Mouse (Mus musculus) embryonic facial prominence, embryonic 13.5 days (tissue): ENCODE data around the gene Radil. TPM values are rescaled to one million over a fixed set of nuclear protein-coding genes. Genes with fewer than 3 reads are reported as not detected.

Experiments used
- ATAC-seq: fragments of 200-750 bp; cut with Nextera tagmentation; 2 replicates; pipeline ENCODE4 v1.8.0; 2017; ENCODE audit warnings: low read depth; ENCODE audit not compliant: insufficient number of reproducible peaks, insufficient read depth, low FRiP score, low TSS enrichment
- H3K27ac ChIP-seq: fragments of 300-500 bp; sonication (generic); 2 replicates; pipeline ENCODE4 v1.5.1; 2015; ENCODE audit warnings: moderate library complexity, mild to moderate bottlenecking, inconsistent platforms
- H3K27me3 ChIP-seq: fragments of 300-500 bp; sonication (generic); 2 replicates; pipeline ENCODE4 v1.6.1; 2015; ENCODE audit warnings: mild to moderate bottlenecking, inconsistent platforms
- H3K36me3 ChIP-seq: fragments of 300-500 bp; sonication (generic); 2 replicates; pipeline ENCODE4 v1.6.1; 2015; ENCODE audit warnings: mild to moderate bottlenecking, inconsistent platforms
- H3K4me1 ChIP-seq: fragments of 300-500 bp; sonication (generic); 2 replicates; pipeline ENCODE4 v1.6.1; 2015; ENCODE audit warnings: inconsistent platforms
- H3K4me2 ChIP-seq: fragments of 300-500 bp; sonication (generic); 2 replicates; pipeline ENCODE4 v1.6.1; 2015; ENCODE audit warnings: moderate library complexity, mild to moderate bottlenecking, inconsistent platforms
- H3K4me3 ChIP-seq: fragments of 300-500 bp; sonication (generic); 2 replicates; pipeline ENCODE4 v1.5.1; 2015; ENCODE audit warnings: mild to moderate bottlenecking, inconsistent platforms
- H3K9ac ChIP-seq: fragments of 300-500 bp; sonication (generic); 2 replicates; pipeline ENCODE4 v1.6.1; 2015; ENCODE audit warnings: mild to moderate bottlenecking, inconsistent platforms
- H3K9me3 ChIP-seq: fragments of 300-500 bp; sonication (generic); 2 replicates; pipeline ENCODE4 v1.6.1; 2016; ENCODE audit warnings: inconsistent platforms
- WGBS: fragments of 180-500 bp; shearing (Covaris S2); methylation state at CpG from one replicate; pipeline ENCODE4 v1.1.7; 2015; ENCODE audit warnings: mixed read lengths; 5-methylcytosine and 5-hydroxymethylcytosine counted together
- polyA plus RNA-seq: library from polyadenylated mRNA; unstranded; fragments of >200 nt; fragmentation: Nextera tagmentation; extraction: Ambion mirVana; gene quantifications from 2 replicates; pipeline ENCODE4 v1.2.1, GENCODE M21; 2015

Radil gene
- polyA plus RNA-seq: 6.0 and 8.0 TPM in 2 replicates

- WGBS: 3% methylated on average over 80 of the region's 80 CpGs
- Histone ChIP-seq H3K4me1 (peaks cover 35% of the 10 kb centered on the region), H3K4me2 (peak within 1 kb of the TSS; percentile 99), H3K4me3 (peak within 1 kb of the TSS; percentile 68), H3K27ac (peak within 1 kb of the TSS; percentile 83), H3K36me3 (no peaks in the 10 kb centered on the region), H3K9me3 (no peaks in the 10 kb centered on the region), H3K9ac (peak within 1 kb of the TSS; percentile 70), H3K27me3 (no peaks in the 10 kb centered on the region)
- ATAC-seq: peak; percentile 74
These were observed at the start of gene Radil for GRCm38 (mm10) chr5:142550706-142551652. Gene Radil (minus strand): TSS chr5:142551098.

GRCm38 (mm10) chr5:142597648-142598390 is 46.9 kb upstream of the Radil start:
- Histone ChIP-seq H3K36me3 (no peaks in the 10 kb centered on the region), H3K4me3 (no peak overlapping the region), H3K9ac (no peak overlapping the region), H3K4me1 (peaks cover 8% of the 10 kb centered on the region; the same call in 1 of the 2 replicates), H3K9me3 (no peaks in the 10 kb centered on the region), H3K27me3 (no peaks in the 10 kb centered on the region), H3K27ac (no peak overlapping the region), H3K4me2 (no peak overlapping the region)
- no peak for ATAC-seq
- whole genome bisulfite sequencing: 63% methylated on average over 6 of the region's 6 CpGs

- Histone ChIP-seq H3K4me3 (no peak overlapping the region), H3K4me1 (peaks cover 8% of the 10 kb centered on the region; the same call in 1 of the 2 replicates), H3K9ac (no peak overlapping the region), H3K4me2 (no peak overlapping the region), H3K36me3 (no peaks in the 10 kb centered on the region), H3K27me3 (no peaks in the 10 kb centered on the region), H3K9me3 (no peaks in the 10 kb centered on the region), H3K27ac (no peak overlapping the region)
- ATAC-seq: no peak
- 86% methylated on average over 6 of the region's 6 CpGs for WGBS
These were observed 45.8 kb upstream of the Radil start for GRCm38 (mm10) chr5:142596723-142597122.

GRCm38 (mm10) chr5:142595698-142596097 is 44.8 kb upstream of the Radil start:
- Histone ChIP-seq H3K4me2 (no peak overlapping the region), H3K9me3 (no peaks in the 10 kb centered on the region), H3K36me3 (no peaks in the 10 kb centered on the region), H3K4me1 (peaks cover 8% of the 10 kb centered on the region; the same call in 1 of the 2 replicates), H3K27me3 (no peaks in the 10 kb centered on the region), H3K4me3 (no peak overlapping the region), H3K9ac (no peak overlapping the region), H3K27ac (no peak overlapping the region)
- WGBS: 76% methylated on average over 3 of the region's 3 CpGs
- ATAC-seq: no peak

GRCm38 (mm10) chr5:142590953-142591616 is 40.2 kb upstream of the Radil start:
- Histone ChIP-seq H3K27ac (no peak overlapping the region), H3K4me3 (no peak overlapping the region), H3K9ac (no peak overlapping the region), H3K4me1 (peaks cover 8% of the 10 kb centered on the region; the same call in 1 of the 2 replicates), H3K27me3 (no peaks in the 10 kb centered on the region), H3K4me2 (no peak overlapping the region), H3K36me3 (no peaks in the 10 kb centered on the region), H3K9me3 (no peaks in the 10 kb centered on the region)
- 82% methylated on average over 6 of the region's 6 CpGs for WGBS
- no peak for ATAC-seq

GRCm38 (mm10) chr5:142583616-142584126 is 32.8 kb upstream of the Radil start:
- Histone ChIP-seq H3K27ac (no peak overlapping the region), H3K36me3 (no peaks in the 10 kb centered on the region), H3K9ac (no peak overlapping the region), H3K4me1 (0 out of 2 replicates have a peak, but pooled peaks cover 3% of the 10 kb centered on the region), H3K4me3 (no peak overlapping the region), H3K27me3 (0 out of 2 replicates have a peak, but pooled peaks cover 3% of the 10 kb centered on the region), H3K9me3 (0 out of 2 replicates have a peak, but pooled peaks cover 2% of the 10 kb centered on the region), H3K4me2 (no peak overlapping the region)
- 0 out of 2 replicates have a peak, but pooled peaks have one; percentile 21 for ATAC-seq
- WGBS: 68% methylated on average over 14 of the region's 14 CpGs

- Histone ChIP-seq H3K27me3 (0 out of 2 replicates have a peak, but pooled peaks cover 3% of the 10 kb centered on the region), H3K27ac (no peak overlapping the region), H3K9me3 (0 out of 2 replicates have a peak, but pooled peaks cover 2% of the 10 kb centered on the region), H3K36me3 (no peaks in the 10 kb centered on the region), H3K9ac (no peak overlapping the region), H3K4me2 (no peak overlapping the region), H3K4me3 (no peak overlapping the region), H3K4me1 (0 out of 2 replicates have a peak, but pooled peaks cover 3% of the 10 kb centered on the region)
- 15% methylated on average over 5 of the region's 5 CpGs for WGBS
- peak; percentile 63; the same call in 1 of the 2 replicates for ATAC-seq
These were observed 30.6 kb upstream of the Radil start for GRCm38 (mm10) chr5:142581517-142581916.

GRCm38 (mm10) chr5:142578192-142578591 is 27.3 kb upstream of the Radil start:
- no peak overlapping the region for H3K27ac ChIP-seq
- no peaks in the 10 kb centered on the region for H3K36me3 ChIP-seq
- H3K4me3 ChIP-seq: no peak overlapping the region
- no peak overlapping the region for H3K4me2 ChIP-seq
- H3K4me1 ChIP-seq: no peaks in the 10 kb centered on the region
- no peak overlapping the region for H3K9ac ChIP-seq
- 86% methylated on average over 10 of the region's 10 CpGs for WGBS
- no peak for ATAC-seq
- 0 out of 2 replicates have a peak, but pooled peaks cover under 1% of the 10 kb centered on the region for H3K9me3 ChIP-seq
- H3K27me3 ChIP-seq: 0 out of 2 replicates have a peak, but pooled peaks cover 3% of the 10 kb centered on the region

GRCm38 (mm10) chr5:142576832-142577231 is 25.9 kb upstream of the Radil start:
- ATAC-seq: no peak
- H3K36me3 ChIP-seq: no peaks in the 10 kb centered on the region
- 84% methylated on average over 7 of the region's 7 CpGs for WGBS
- no peak overlapping the region for H3K9ac ChIP-seq
- no peak overlapping the region for H3K4me3 ChIP-seq
- 0 out of 2 replicates have a peak, but pooled peaks cover 3% of the 10 kb centered on the region for H3K27me3 ChIP-seq
- no peaks in the 10 kb centered on the region for H3K4me1 ChIP-seq
- H3K9me3 ChIP-seq: 0 out of 2 replicates have a peak, but pooled peaks cover 4% of the 10 kb centered on the region
- no peak overlapping the region for H3K27ac ChIP-seq
- no peak overlapping the region for H3K4me2 ChIP-seq

GRCm38 (mm10) chr5:142574323-142575057 is 23.6 kb upstream of the Radil start:
- ATAC-seq: no peak
- H3K4me2 ChIP-seq: no peak overlapping the region
- no peaks in the 10 kb centered on the region for H3K36me3 ChIP-seq
- H3K27me3 ChIP-seq: no peaks in the 10 kb centered on the region
- H3K4me3 ChIP-seq: no peak overlapping the region
- 0 out of 2 replicates have a peak, but pooled peaks cover 4% of the 10 kb centered on the region for H3K9me3 ChIP-seq
- no peak overlapping the region for H3K9ac ChIP-seq
- WGBS: 84% methylated on average over 8 of the region's 8 CpGs
- H3K27ac ChIP-seq: no peak overlapping the region
- no peaks in the 10 kb centered on the region for H3K4me1 ChIP-seq
